Mouse (Mus musculus) heart, embryonic 12.5 days (tissue): ENCODE measurements around the gene Nipal3. TPM values are rescaled to one million over a fixed set of nuclear protein-coding genes. Genes with fewer than 3 reads are reported as not detected.

ENCODE experiments used
- ATAC-seq: fragments of 200-750 bp; cut with Nextera tagmentation; 2 replicates; pipeline ENCODE4 v1.8.0; 2017; ENCODE audit warnings: moderate TSS enrichment, moderate library complexity; ENCODE audit not compliant: insufficient number of reproducible peaks, low FRiP score
- H3K27ac ChIP-seq: fragments of 300-500 bp; sonication (generic); 2 replicates; pipeline ENCODE4 v1.5.1; 2016; ENCODE audit warnings: mild to moderate bottlenecking, moderate library complexity; ENCODE audit not compliant: poor library complexity, severe bottlenecking
- H3K27me3 ChIP-seq: fragments of 300-500 bp; sonication (generic); replicated peaks from 2 replicates; pipeline ENCODE4 v1.6.1; 2016; ENCODE audit warnings: mild to moderate bottlenecking, moderate library complexity
- H3K36me3 ChIP-seq: fragments of 300-500 bp; sonication (generic); 2 replicates; pipeline ENCODE4 v1.6.1; 2016; ENCODE audit warnings: mild to moderate bottlenecking, moderate library complexity
- H3K4me1 ChIP-seq: fragments of 300-500 bp; sonication (generic); replicated peaks from 2 replicates; pipeline ENCODE4 v1.6.1; 2016; ENCODE audit warnings: mild to moderate bottlenecking
- H3K4me2 ChIP-seq: fragments of 300-500 bp; sonication (generic); 2 replicates; pipeline ENCODE4 v1.6.1; 2016; ENCODE audit warnings: mild to moderate bottlenecking, moderate library complexity
- H3K4me3 ChIP-seq: fragments of 300-500 bp; sonication (generic); 2 replicates; pipeline ENCODE4 v1.5.1; 2016; ENCODE audit warnings: mild to moderate bottlenecking
- H3K9ac ChIP-seq: fragments of 300-500 bp; sonication (generic); 2 replicates; pipeline ENCODE4 v1.6.1; 2016; ENCODE audit warnings: mild to moderate bottlenecking, moderate library complexity
- H3K9me3 ChIP-seq: fragments of 300-500 bp; sonication (generic); replicated peaks from 2 replicates; pipeline ENCODE4 v1.6.1; 2016; ENCODE audit warnings: mild to moderate bottlenecking, moderate library complexity
- WGBS: fragments of 180-500 bp; shearing (Covaris S2); methylation state at CpG from one replicate; pipeline ENCODE4 v1.1.7; 2016; 5-methylcytosine and 5-hydroxymethylcytosine counted together
- microRNA counts: library from miRNA; unstranded; fragments of <30 nt; microRNA quantifications from one replicate; lab custom pipeline; 2017
- microRNA-seq: library from miRNA; unstranded; fragments of <30 nt; microRNA quantifications from one replicate; pipeline ENCODE4, GENCODE M21; 2017
- polyA plus RNA-seq: library from polyadenylated mRNA; unstranded; fragments of >200 nt; fragmentation: Nextera tagmentation; extraction: Ambion mirVana; gene quantifications from 2 replicates; pipeline ENCODE4 v1.2.1, GENCODE M21; 2016

Nipal3 gene
- polyA plus RNA-seq, 1 experiment from 2014 or later, result 4.2 TPM

DNA sequence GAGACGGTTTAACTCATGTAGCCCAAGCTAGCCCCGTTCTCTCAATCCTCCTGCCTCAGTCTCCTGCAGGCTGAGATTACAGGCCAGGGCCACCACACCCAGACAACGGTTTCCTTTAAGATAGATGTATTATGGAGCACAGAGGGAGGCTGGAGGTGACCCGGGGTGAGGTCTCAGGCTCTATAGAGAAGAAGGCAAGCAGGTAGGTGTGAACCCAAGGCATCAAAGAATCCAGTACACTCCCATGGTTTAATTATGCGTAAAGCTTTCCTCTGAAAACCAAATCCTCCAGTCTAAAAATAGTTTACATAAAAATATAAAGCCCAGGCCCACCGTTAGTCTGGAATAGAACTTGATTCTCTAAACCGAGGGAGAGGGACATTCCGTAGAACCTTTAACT lies 81.3 kb downstream of the Nipal3 start:
- Histone ChIP-seq H3K27ac (no peak overlapping the region), H3K4me1 (no peaks in the 10 kb centered on the region), H3K27me3 (no peaks in the 10 kb centered on the region), H3K4me3 (no peak overlapping the region), H3K9me3 (no peaks in the 10 kb centered on the region), H3K4me2 (no peak overlapping the region), H3K9ac (no peak overlapping the region), H3K36me3 (peaks cover 30% of the 10 kb centered on the region)
- ATAC-seq, result no peak
- WGBS, result 78% methylated on average over 8 of the region's 8 CpGs

DNA sequence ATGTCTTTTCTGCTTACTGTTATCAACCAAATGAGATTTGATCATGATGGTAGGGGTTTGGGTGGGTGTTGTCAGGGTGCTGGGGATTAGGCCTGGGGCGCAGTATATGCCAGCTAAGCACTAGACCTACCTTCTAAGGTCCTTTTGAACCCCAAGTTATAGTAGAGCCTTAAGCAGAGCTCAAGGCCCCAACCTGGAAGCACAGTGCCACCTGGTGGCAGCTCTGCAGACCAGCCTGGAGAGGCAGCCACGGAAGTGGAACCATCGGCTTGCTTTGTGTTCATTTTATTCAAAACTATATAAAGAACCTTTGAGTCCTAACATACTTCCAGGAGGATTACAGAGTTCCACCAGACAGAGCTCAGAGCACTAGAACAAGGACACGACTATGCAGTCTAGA lies 83.2 kb downstream of the Nipal3 start:
- H3K9me3 ChIP-seq, result no peaks in the 10 kb centered on the region
- no peaks in the 10 kb centered on the region for H3K27me3 ChIP-seq
- no peak for ATAC-seq
- no peak overlapping the region for H3K27ac ChIP-seq
- no peak overlapping the region for H3K9ac ChIP-seq
- H3K4me3 ChIP-seq, result no peak overlapping the region
- 37% methylated on average over 4 of the region's 4 CpGs for WGBS
- H3K4me2 ChIP-seq, result no peak overlapping the region
- peaks cover 24% of the 10 kb centered on the region for H3K36me3 ChIP-seq
- no peaks in the 10 kb centered on the region for H3K4me1 ChIP-seq

DNA sequence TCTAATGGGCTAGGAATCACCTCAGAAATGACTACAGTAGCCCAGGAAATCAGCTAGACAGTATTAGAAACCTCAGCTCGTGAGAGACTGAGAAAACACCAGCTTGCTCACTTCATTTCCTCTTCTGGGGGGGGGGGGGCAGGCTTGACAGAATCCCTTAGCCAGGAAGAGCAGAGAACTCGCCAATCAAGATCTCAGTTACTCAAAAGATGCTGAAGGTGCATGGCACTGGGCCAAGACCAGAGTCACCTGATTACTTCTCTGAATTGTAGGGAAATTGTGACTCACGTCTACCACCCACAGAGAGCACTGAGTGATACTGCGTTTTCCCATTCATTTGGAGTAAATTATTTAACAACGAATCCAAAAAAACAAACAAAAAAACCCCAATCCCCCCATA lies 88.7 kb downstream of the Nipal3 start:
- ATAC-seq, result no peak
- Histone ChIP-seq H3K27me3 (no peaks in the 10 kb centered on the region), H3K4me2 (no peak overlapping the region), H3K36me3 (no peaks in the 10 kb centered on the region; the same call in 1 of the 2 replicates), H3K27ac (no peak overlapping the region), H3K9ac (no peak overlapping the region), H3K9me3 (no peaks in the 10 kb centered on the region), H3K4me1 (no peaks in the 10 kb centered on the region; the same call in 1 of the 2 replicates), H3K4me3 (no peak overlapping the region)
- 42% methylated on average over 5 of the region's 5 CpGs for WGBS

GRCm38 (mm10) chr4:135404916-135405315 lies 89.9 kb downstream of the Nipal3 start:
- Histone ChIP-seq H3K9me3 (no peaks in the 10 kb centered on the region), H3K27me3 (no peaks in the 10 kb centered on the region), H3K4me2 (no peak overlapping the region), H3K4me3 (no peak overlapping the region), H3K4me1 (no peaks in the 10 kb centered on the region; the same call in 1 of the 2 replicates), H3K36me3 (no peaks in the 10 kb centered on the region; the same call in 1 of the 2 replicates), H3K9ac (no peak overlapping the region), H3K27ac (no peak overlapping the region)
- WGBS, result 80% methylated on average over 2 of the region's 2 CpGs
- peak; percentile 33; the same call in 1 of the 2 replicates for ATAC-seq

DNA sequence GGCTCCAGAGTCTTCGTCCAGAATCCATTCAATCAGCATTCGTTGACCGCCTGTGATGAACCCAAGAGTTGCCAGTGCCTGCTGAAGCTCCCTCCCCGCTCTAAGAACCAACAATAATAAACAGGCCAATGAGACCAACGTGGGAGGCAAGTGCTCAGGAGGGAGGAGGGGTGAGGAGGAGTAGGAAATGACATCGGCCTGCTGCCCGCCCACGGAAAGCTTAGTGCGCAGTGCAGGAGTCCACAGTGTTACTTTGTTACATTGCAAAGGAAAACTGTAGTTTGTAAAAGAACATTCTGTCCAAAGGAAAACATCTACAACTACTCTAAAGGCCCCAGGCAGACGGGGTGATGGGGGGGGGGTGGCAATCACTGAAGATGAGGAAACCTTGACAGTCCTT lies 90.8 kb downstream of the Nipal3 start:
- Histone ChIP-seq H3K4me1 (no peaks in the 10 kb centered on the region; the same call in 1 of the 2 replicates), H3K27ac (no peak overlapping the region), H3K4me3 (no peak overlapping the region), H3K9me3 (no peaks in the 10 kb centered on the region), H3K9ac (no peak overlapping the region), H3K27me3 (peaks cover 7% of the 10 kb centered on the region), H3K36me3 (no peaks in the 10 kb centered on the region), H3K4me2 (no peak overlapping the region)
- ATAC-seq, result no peak
- WGBS, result 69% methylated on average over 10 of the region's 10 CpGs

- no peaks in the 10 kb centered on the region for H3K9me3 ChIP-seq
- H3K4me2 ChIP-seq, result no peak overlapping the region
- peaks cover 12% of the 10 kb centered on the region for H3K4me1 ChIP-seq
- ATAC-seq, result no peak
- H3K27me3 ChIP-seq, result peaks cover 29% of the 10 kb centered on the region
- 32% methylated on average over 7 of the region's 7 CpGs for WGBS
- H3K4me3 ChIP-seq, result no peak overlapping the region
- H3K9ac ChIP-seq, result no peak overlapping the region
- H3K27ac ChIP-seq, result no peak overlapping the region
- H3K36me3 ChIP-seq, result no peaks in the 10 kb centered on the region
Observed at GRCm38 (mm10) chr4:135401881-135402280, 93.0 kb downstream of the Nipal3 start.

GRCm38 (mm10) chr4:135397991-135398390 lies 96.8 kb downstream of the Nipal3 start, which contains the start of gene Ncmap:
Ncmap (minus strand) TSS chr4:135398227.
- 0 out of 2 replicates have a peak, but pooled peaks have one; percentile 29 for ATAC-seq
- H3K9me3 ChIP-seq, result peaks cover under 1% of the 10 kb centered on the region; the same call in 1 of the 2 replicates
- H3K4me1 ChIP-seq, result peaks cover 12% of the 10 kb centered on the region
- peak within 1 kb of the TSS; percentile 58 for H3K4me3 ChIP-seq
- peak within 1 kb of the TSS; percentile 69 for H3K9ac ChIP-seq
- peaks cover 48% of the 10 kb centered on the region for H3K27me3 ChIP-seq
- peak within 1 kb of the TSS; percentile 99 for H3K4me2 ChIP-seq
- WGBS, result 1% methylated on average over 29 of the region's 29 CpGs
- no peak within 1 kb of the TSS for H3K27ac ChIP-seq
- H3K36me3 ChIP-seq, result no peaks in the 10 kb centered on the region

- peak overlapping the region; percentile 99 for H3K4me2 ChIP-seq
- ATAC-seq, result 0 out of 2 replicates have a peak, but pooled peaks have one; percentile 25
- peak overlapping the region; percentile 58 for H3K4me3 ChIP-seq
- peak overlapping the region; percentile 69 for H3K9ac ChIP-seq
- H3K9me3 ChIP-seq, result peaks cover 5% of the 10 kb centered on the region; the same call in 1 of the 2 replicates
- no peaks in the 10 kb centered on the region for H3K36me3 ChIP-seq
- no peak overlapping the region for H3K27ac ChIP-seq
- WGBS, result 2% methylated on average over 16 of the region's 16 CpGs
- H3K4me1 ChIP-seq, result peaks cover 12% of the 10 kb centered on the region
- peaks cover 48% of the 10 kb centered on the region for H3K27me3 ChIP-seq
Observed at GRCm38 (mm10) chr4:135397551-135397950, 97.3 kb downstream of the Nipal3 start.

DNA sequence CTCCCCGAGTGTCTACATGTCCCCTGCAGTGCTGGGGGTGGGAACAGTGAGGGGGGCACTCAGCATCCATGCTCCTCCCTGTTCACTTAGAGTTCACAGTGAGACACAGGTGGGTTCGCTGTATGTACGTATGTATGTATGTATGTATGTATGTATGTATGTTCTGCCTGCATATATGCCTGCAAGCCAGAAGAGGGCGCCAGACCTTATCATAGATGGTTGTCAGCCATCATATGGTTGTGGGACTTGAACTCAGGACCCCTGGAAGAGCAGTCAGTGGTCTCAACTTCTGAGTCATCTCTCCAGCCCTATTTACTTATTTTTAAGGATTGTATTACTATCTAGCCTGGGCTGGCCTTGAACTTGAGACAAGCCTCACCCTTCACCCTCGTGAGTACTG lies 98.5 kb downstream of the Nipal3 start:
- H3K9me3 ChIP-seq, result peaks cover 6% of the 10 kb centered on the region; the same call in 1 of the 2 replicates
- H3K4me2 ChIP-seq, result no peak overlapping the region
- no peaks in the 10 kb centered on the region for H3K36me3 ChIP-seq
- no peak for ATAC-seq
- peaks cover 13% of the 10 kb centered on the region for H3K4me1 ChIP-seq
- H3K27me3 ChIP-seq, result peaks cover 48% of the 10 kb centered on the region
- H3K4me3 ChIP-seq, result no peak overlapping the region
- 82% methylated on average over 5 of the region's 5 CpGs for WGBS
- no peak overlapping the region for H3K27ac ChIP-seq
- H3K9ac ChIP-seq, result no peak overlapping the region

MicroRNAs encoded within 50 kb of the gene (microRNA counts, 519-probe panel; counts per million panel counts)
- not detected for microRNA mmu-miR-700 (lab: Ali Mortazavi, UCI)

Small RNA genes within 50 kb of the gene (microRNA-seq; reads per million reads assigned to microRNA genes)
- not detected for gene Gm25317
- 292 reads per million, percentile 66 among the genes with 10 or more reads in this experiment for gene Mir700

Other genes starting within 250 kb of the Nipal3 start
- 291 and 300 TPM in 2 replicates for gene Clic4, start 222.2 kb downstream of the Nipal3 start, polyA plus RNA-seq
- 170 and 178 TPM in 2 replicates for gene Srrm1, start 141.7 kb downstream of the Nipal3 start, polyA plus RNA-seq
- gene Ncmap, start 96.8 kb downstream of the Nipal3 start, polyA plus RNA-seq, result 0.37 and 0.63 TPM in 2 replicates
- gene Rcan3, start 61.2 kb downstream of the Nipal3 start, polyA plus RNA-seq, result 10.3 and 10.4 TPM in 2 replicates
- 0.31 and 0.47 TPM in 2 replicates for gene Stpg1, start 248 bp downstream of the Nipal3 start, polyA plus RNA-seq
- 6.0 and 6.8 TPM in 2 replicates for gene Grhl3, start 78.6 kb upstream of the Nipal3 start, polyA plus RNA-seq
- gene Ifnlr1, start 191.2 kb upstream of the Nipal3 start, polyA plus RNA-seq, result 0.28 and 0.69 TPM in 2 replicates
- gene Il22ra1, start 233.1 kb upstream of the Nipal3 start, polyA plus RNA-seq, result not detected in 2 replicates